Mouse (Mus musculus) brain, embryonic 14.5 days (tissue): ENCODE data around the gene Anapc2.

Experiments
- CTCF ChIP-seq: fragments of 200-500 bp; IDR thresholded peaks from 2 replicates; pipeline ENCODE4 v1.5.1; 2012; ENCODE audit warnings: inconsistent platforms, mild to moderate bottlenecking, moderate library complexity, borderline replicate concordance; ENCODE audit not compliant: insufficient read depth, insufficient read length; ENCODE audit errors: extremely low read depth
- POLR2A ChIP-seq: fragments of 200-500 bp; IDR thresholded peaks from 2 replicates; pipeline ENCODE4 v1.6.1; 2012; ENCODE audit warnings: mild to moderate bottlenecking, inconsistent platforms, borderline replicate concordance; ENCODE audit not compliant: poor library complexity, insufficient read depth, insufficient read length, severe bottlenecking; ENCODE audit errors: extremely low read depth

- TF ChIP-seq POLR2A, result peak; percentile 82; the same call in 1 of the 2 replicates
- TF ChIP-seq CTCF, result no peak
These were observed 47.2 kb upstream of the Anapc2 start for GRCm38 (mm10) chr2:25224766-25225752.
